Mouse (Mus musculus) lung, postnatal 10 days (tissue): Measurements from ENCODE around the gene Ccdc33.
A peak's percentile ranks its signal among the peaks of the same experiment; 100 is the strongest.

Source experiments
- DNase-seq: peaks from one replicate; pipeline ENCODE4 v3.0.0; 2021

Ccdc33 gene

DNA sequence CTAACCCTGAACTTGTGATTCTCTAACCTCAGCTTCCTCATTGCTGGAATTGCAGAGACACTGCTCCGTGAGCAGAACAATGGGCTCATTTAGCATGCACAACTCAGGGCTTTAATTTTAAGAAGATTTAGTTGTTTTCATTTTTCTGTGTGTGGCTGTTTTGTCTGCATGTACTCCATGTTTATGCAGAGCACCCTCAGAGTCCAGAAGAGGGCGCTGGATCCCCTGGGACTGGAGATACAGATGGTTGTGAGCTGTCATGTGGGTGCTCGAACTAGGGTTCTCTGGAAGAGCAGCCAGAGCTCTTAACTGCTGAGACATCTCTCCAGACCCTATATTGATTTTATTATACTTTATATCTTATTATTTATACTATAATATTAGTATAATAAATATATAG, 109.0 kb downstream of the Ccdc33 start:
- no peak for DNase-seq

DNA sequence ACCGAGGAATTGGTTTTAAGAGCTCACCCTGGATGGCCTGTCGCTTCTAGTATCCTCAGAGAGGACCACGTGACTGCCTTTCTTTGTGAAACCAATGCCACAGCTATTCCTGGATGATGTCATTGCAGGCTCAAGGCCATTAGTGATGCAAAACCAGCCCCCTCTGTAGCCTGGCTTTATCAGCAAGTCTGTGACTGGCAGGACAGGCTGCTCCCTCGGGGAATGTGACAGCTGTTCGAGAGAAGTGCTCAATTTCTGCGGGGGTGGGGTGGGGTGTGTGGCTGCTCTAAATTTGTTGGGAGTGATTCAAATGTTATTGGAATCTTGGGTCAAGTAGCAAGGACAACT, 109.6 kb downstream of the Ccdc33 start:
- DNase-seq: peak; percentile 75

- no peak for DNase-seq
Observed at GRCm38 (mm10) chr9:58008336-58009014, 110.1 kb downstream of the Ccdc33 start.

GRCm38 (mm10) chr9:58005753-58006461, 112.7 kb downstream of the Ccdc33 start, which contains the start of gene Cyp11a1:
Cyp11a1 (plus strand) TSS chr9:58006411.
- no peak for DNase-seq

- DNase-seq: no peak
Observed at GRCm38 (mm10) chr9:58003272-58003671, 115.4 kb downstream of the Ccdc33 start.

GRCm38 (mm10) chr9:57999676-58000075, 118.9 kb downstream of the Ccdc33 start:
- DNase-seq: no peak

GRCm38 (mm10) chr9:57998685-57999084, 119.9 kb downstream of the Ccdc33 start:
- no peak for DNase-seq

DNA sequence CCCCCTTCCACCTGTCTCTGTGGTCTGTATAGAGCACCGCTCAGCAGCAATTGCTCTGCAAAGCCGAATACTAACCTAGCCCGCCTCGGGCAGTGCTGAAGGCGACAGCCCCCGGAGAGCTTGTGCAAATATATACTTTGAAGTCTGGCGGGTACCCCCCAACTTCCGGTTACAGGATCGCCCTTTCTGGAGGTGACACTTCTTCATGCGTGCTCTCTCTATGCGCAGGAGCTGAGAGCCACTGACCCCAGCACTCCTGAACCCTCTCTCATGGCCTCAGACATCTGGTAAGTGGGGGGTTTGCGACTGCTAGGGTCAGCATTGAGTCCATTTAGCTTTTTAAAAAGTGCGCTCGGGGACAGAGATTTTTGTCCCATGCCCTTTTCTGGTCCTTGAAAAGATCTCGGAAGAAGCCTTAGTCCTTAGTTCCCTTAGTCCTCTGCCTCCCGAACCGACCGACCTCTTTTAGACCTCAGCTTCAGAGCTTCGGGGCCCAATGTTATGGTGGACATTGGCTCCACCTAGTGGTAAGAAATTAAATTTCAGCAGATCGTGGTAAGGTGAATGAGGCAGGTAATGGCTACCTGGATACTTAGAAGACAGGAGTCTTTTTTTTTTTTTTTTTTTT, 120.5 kb downstream of the Ccdc33 start:
- DNase-seq: peak; percentile 71

DNA sequence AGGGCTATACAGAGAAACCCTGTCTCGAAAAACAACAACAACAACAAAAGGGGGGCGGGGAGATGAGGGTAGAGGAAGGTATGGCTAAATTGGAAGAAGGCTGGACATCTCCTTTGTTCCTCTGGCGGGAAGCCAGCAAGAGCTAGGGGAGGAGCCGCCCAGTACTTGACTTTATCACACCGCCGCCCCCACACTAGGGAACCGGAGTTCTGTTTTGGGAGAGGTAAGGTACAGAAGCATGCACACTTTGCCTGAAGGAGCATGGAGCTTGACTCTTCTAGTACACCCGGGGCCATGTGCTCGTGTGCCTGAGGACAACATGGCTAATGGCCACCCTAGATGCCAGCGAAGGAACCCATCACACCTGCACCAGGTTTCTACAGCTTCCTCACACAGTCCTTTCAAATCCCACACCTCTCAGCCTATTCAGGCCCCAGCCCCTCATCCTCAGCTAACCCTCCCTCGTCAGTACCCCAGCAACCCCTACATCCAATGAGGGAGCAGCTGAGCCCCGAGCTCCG, 121.1 kb downstream of the Ccdc33 start:
- peak; percentile 36 for DNase-seq

DNA sequence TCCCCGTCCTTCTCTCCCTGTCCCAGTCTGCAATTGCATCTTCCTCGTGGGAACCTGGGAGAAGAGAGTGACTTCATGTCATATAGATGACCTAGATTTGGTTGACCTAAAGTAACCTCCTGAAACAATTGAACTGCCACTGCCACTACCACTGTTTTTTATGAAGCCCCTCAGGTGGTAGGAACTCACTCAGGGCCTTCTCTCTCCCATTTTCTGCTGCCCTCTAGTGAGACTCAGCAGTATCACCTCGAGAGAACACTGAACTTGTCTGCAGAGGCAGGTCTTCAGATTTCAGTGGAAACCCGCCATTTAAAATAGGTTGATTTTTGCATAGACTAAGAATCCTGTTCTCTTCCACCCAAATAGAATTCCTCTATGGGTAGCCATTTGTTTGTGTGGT, 123.3 kb downstream of the Ccdc33 start:
- DNase-seq: peak; percentile 57

DNA sequence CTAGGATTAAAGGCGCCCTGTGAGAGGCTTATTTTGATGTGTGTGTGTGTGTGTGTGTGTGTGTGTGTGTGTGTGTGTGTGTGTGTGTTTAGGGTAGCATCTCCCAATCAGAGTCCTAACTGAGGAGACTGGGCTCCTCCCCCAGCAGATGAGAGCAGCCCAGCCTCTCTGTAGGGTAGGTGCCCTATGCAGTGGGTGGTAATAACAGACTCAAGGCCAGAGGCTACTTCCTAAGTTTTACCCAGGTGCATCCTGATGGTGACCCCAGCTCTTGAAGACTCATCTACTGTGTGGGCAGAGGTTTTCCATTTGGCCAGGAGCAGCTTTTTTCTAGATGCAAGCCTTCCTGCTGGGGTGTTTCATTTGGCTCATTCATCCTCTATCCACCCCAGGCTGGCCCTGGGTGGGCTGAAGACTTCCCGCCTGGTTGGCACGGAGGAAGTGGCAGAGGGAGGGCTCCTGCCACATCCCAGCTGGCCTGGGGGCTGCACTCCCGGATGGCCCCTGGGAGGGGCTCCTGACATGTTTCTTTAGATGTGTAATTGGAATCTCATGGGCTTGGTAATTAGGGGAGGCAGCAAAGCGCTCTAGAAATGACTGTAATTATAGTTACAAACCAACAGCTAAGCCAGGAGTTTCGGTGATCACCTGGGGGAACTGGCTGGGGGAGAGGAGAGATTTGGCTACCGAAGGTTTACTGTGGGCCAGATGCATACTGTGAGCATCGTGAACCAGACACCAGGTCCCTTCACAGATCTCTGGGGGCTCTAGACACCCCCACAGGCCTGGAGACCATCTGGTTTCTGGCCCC, 125.6 kb downstream of the Ccdc33 start:
- no peak for DNase-seq

DNA sequence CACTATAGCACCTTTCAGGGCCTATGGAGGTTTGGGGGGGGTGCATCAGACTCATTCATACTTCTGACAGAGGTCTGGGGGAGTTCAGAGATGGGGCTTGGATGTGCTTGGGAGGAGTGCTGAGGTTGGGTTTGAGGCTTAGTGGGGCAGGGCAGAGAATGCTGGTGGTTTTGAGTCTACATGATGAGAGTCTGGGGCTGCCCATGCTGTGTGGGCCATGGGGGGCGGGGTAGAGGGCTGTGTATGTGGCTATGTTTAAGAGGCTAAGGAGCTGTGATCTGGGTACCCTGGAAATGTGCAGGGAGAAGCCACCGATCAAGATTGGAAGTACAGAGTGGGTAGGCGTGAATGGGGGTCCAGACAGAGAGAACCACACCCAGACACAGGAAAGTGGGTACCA, 126.6 kb downstream of the Ccdc33 start:
- no peak for DNase-seq

GRCm38 (mm10) chr9:57990438-57991110, 128.0 kb downstream of the Ccdc33 start:
- DNase-seq: peak; percentile 54

GRCm38 (mm10) chr9:57989309-57989708, 129.3 kb downstream of the Ccdc33 start:
- no peak for DNase-seq

GRCm38 (mm10) chr9:57988098-57988497, 130.5 kb downstream of the Ccdc33 start:
- DNase-seq: no peak

- no peak for DNase-seq
Observed at GRCm38 (mm10) chr9:57986293-57986692, 132.3 kb downstream of the Ccdc33 start.

DNA sequence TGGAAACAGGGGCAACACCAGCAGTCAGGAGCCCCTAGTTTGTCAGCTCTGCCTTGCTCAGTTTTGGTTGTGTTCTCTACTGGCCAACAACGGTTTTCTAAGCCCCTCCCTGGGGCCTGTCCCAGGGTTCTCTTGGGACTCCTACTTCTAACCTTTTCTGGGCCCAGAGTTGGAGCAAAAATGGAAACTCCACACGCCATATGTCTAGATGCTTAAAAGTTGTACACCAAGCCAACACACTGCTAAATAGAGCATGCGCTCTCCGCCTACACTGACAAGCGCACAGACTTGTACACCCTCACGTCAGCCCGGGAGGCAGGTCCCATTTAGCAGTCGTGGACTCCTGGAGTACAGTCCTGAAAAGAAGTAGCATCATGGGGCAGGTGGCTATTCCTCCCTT, 133.3 kb downstream of the Ccdc33 start:
- no peak for DNase-seq

DNA sequence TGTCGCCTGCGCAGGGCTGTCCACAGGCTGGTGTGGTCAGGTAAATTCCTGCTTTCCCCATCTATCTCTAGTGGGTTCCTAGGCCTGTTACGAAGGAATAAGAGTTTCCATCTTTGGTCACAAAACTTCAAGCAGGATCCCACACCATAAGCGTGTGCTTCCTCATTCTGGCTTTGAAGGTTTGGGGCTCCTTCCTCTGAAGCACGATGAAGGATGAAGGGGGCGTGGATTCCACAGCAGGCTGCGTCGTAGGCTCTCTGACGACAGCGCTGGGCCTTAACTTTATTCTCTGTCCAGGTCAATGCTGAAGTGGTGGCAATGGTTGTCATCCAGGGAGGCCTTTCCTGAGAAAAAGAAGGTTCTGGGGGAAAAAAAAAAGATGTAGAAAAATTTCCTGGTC, 138.1 kb downstream of the Ccdc33 start:
- DNase-seq: no peak

GRCm38 (mm10) chr9:57978858-57979257, 139.8 kb downstream of the Ccdc33 start:
- DNase-seq: no peak
